Mouse (Mus musculus): ENCODE data around the gene Irx6.

DNA sequence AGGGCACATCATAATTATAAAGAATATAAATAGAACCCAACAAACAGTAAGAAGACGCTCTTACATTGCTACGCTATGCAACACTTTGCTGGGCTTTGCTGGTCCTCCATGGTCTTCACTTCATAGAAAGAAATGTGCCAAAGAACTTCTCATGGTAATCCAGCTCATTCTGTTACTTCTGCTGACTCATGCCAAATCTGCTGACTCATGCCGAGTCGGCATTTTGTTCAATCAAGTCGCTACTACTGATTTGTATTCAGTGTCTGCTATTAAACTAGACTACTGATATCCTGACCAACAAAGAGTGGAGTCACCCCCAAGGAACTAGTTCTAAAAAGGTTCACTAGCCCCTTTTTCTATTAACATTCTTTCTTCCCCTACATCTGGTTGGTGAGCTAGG lies 40.9 kb upstream of the Irx6 start:
- TF ChIP-seq GATA1 (IDR thresholded peaks at IDR 0.05; ENCODE audit: borderline replicate concordance, low read length), result no peak
- no peak for TF ChIP-seq FLI1 (IDR thresholded peaks at IDR 0.05; ENCODE audit: low read length)
